Mouse (Mus musculus) yolk sac, embryonic 10.5 days (tissue): ENCODE results near the gene Olfr2.
"Not testable (repeated sequence)": the region's sequence is repeated elsewhere in the genome, so short reads cannot be mapped to it uniquely, and the experiment has no call there.

Experiments used
- DNase-seq: peaks from one replicate; pipeline ENCODE4 v3.0.0-alpha.2; 2017; ENCODE audit warnings: low spot score

Olfr2 gene

GRCm38 (mm10) chr7:107005972-107006371, at the start of gene Olfr2:
Gene Olfr2 (minus strand): TSS chr7:107006072.
- no peak for DNase-seq

GRCm38 (mm10) chr7:107047578-107047977, 41.7 kb upstream of the Olfr2 start:
- DNase-seq, result no peak

GRCm38 (mm10) chr7:107045833-107046232, 40.0 kb upstream of the Olfr2 start:
- peak; percentile 9 for DNase-seq

GRCm38 (mm10) chr7:107044407-107044806, 38.5 kb upstream of the Olfr2 start:
- no peak for DNase-seq

- no peak for DNase-seq
Measured at GRCm38 (mm10) chr7:107043136-107043535, 37.3 kb upstream of the Olfr2 start.

- no peak for DNase-seq
Measured at GRCm38 (mm10) chr7:107039934-107040563, 34.2 kb upstream of the Olfr2 start.

- no peak for DNase-seq
Measured at GRCm38 (mm10) chr7:107030874-107031273, 25.0 kb upstream of the Olfr2 start, which contains the start of gene Olfr713. Gene Olfr713 (plus strand): TSS chr7:107031174.

GRCm38 (mm10) chr7:107004169-107004568, 1.7 kb downstream of the Olfr2 start:
- no peak for DNase-seq

- peak; percentile 27 for DNase-seq
Measured at GRCm38 (mm10) chr7:107000798-107001197, 5.1 kb downstream of the Olfr2 start.

GRCm38 (mm10) chr7:106985236-106985635, 20.6 kb downstream of the Olfr2 start:
- DNase-seq, result no peak

GRCm38 (mm10) chr7:106975353-106975752, 30.5 kb downstream of the Olfr2 start, which contains the start of gene Olfr711:
Gene Olfr711 (minus strand): TSS chr7:106975453.
- DNase-seq, result no peak

GRCm38 (mm10) chr7:106967503-106967902, 38.4 kb downstream of the Olfr2 start:
- DNase-seq, result not testable (repeated sequence)

GRCm38 (mm10) chr7:106963837-106964236, 42.0 kb downstream of the Olfr2 start, which contains the start of gene Olfr6:
Gene Olfr6 (minus strand): TSS chr7:106963937.
- DNase-seq, result no peak

GRCm38 (mm10) chr7:106948212-106948611, 57.7 kb downstream of the Olfr2 start, which contains the start of gene Olfr710:
Gene Olfr710 (minus strand): TSS chr7:106948312.
- no peak for DNase-seq
